Mouse (Mus musculus): ENCODE results near the gene Bank1.

Gene Bank1

GRCm38 (mm10) chr3:136048026-136048425 lies 277.8 kb downstream of the Bank1 start:
- in situ Hi-C loops (cut with MboI; ENCODE audit: low pct_unique_long_range_greater_than_20kb in 1 of 2, low sequenced_read_pairs in 2 of 2, unreplicated experiment in 1 of 2) = no loop called here

- in situ Hi-C loops (cut with MboI; ENCODE audit: low pct_unique_long_range_greater_than_20kb in 1 of 2, low sequenced_read_pairs in 2 of 2, unreplicated experiment in 1 of 2) = no loop called here
These were observed 280.5 kb downstream of the Bank1 start for GRCm38 (mm10) chr3:136045381-136045780.

GRCm38 (mm10) chr3:136040041-136040440 lies 285.8 kb downstream of the Bank1 start:
- in situ Hi-C loops (cut with MboI; ENCODE audit: low pct_unique_long_range_greater_than_20kb in 1 of 2, low sequenced_read_pairs in 2 of 2, unreplicated experiment in 1 of 2) = no loop called here

- in situ Hi-C loops (cut with MboI; ENCODE audit: low pct_unique_long_range_greater_than_20kb in 1 of 2, low sequenced_read_pairs in 2 of 2, unreplicated experiment in 1 of 2) = no loop called here
These were observed 286.4 kb downstream of the Bank1 start for GRCm38 (mm10) chr3:136039446-136039845.

GRCm38 (mm10) chr3:136037254-136037653 lies 288.6 kb downstream of the Bank1 start:
- in situ Hi-C loops (cut with MboI; ENCODE audit: low pct_unique_long_range_greater_than_20kb in 1 of 2, low sequenced_read_pairs in 2 of 2, unreplicated experiment in 1 of 2) = no loop called here

- in situ Hi-C loops (cut with MboI; ENCODE audit: low pct_unique_long_range_greater_than_20kb in 1 of 2, low sequenced_read_pairs in 2 of 2, unreplicated experiment in 1 of 2) = no loop called here
These were observed 290.1 kb downstream of the Bank1 start for GRCm38 (mm10) chr3:136035784-136036183.

- in situ Hi-C loops (cut with MboI; ENCODE audit: low pct_unique_long_range_greater_than_20kb in 1 of 2, low sequenced_read_pairs in 2 of 2, unreplicated experiment in 1 of 2) = no loop called here
These were observed 301.0 kb downstream of the Bank1 start for GRCm38 (mm10) chr3:136024876-136025275.

GRCm38 (mm10) chr3:136017517-136017916 lies 308.3 kb downstream of the Bank1 start:
- in situ Hi-C loops (cut with MboI; ENCODE audit: low pct_unique_long_range_greater_than_20kb in 1 of 2, low sequenced_read_pairs in 2 of 2, unreplicated experiment in 1 of 2) = no loop called here

- in situ Hi-C loops (cut with MboI; ENCODE audit: low pct_unique_long_range_greater_than_20kb in 1 of 2, low sequenced_read_pairs in 2 of 2, unreplicated experiment in 1 of 2) = no loop called here
These were observed 315.2 kb downstream of the Bank1 start for GRCm38 (mm10) chr3:136010616-136011015.

GRCm38 (mm10) chr3:136007846-136008245 lies 318.0 kb downstream of the Bank1 start:
- in situ Hi-C loops (cut with MboI; ENCODE audit: low pct_unique_long_range_greater_than_20kb in 1 of 2, low sequenced_read_pairs in 2 of 2, unreplicated experiment in 1 of 2) = no loop called here

- in situ Hi-C loops (cut with MboI; ENCODE audit: low pct_unique_long_range_greater_than_20kb in 1 of 2, low sequenced_read_pairs in 2 of 2, unreplicated experiment in 1 of 2) = no loop called here
These were observed 318.6 kb downstream of the Bank1 start for GRCm38 (mm10) chr3:136007081-136007828.
